19 mouse cellular contexts compared by ENCODE assay signal in the genomic region with DNA sequence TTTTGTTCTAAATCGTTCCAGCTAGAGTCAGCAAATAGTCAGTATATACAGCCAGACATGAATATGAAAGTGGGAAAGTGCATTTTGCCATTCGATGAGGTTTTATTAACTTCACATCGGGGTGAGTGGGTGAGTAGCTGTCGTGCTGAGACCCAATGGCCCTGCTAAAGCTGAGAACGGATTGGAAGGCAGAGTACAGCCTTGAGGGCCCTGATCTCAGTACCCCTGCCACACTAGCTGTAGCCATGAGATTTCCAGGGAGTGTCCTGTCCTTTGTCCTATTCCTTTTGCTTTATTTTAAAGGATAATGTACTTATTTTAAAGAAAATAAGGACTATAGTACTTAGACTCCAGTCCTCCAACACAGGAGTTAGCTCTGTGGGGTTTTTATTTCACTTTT.
A peak's percentile ranks its signal among the peaks of the same experiment; 100 is the strongest.
DNase-seq lines count a peak whose midpoint lies in the region; ATAC-seq and TF ChIP-seq lines count a peak whose summit lies in the region.
"Had no signal": no experiment of that assay in that cellular context is flagged by ENCODE, and none has a peak within 500 bp of the region (broad histone marks: within the 10 kb centered on the region; RNA-seq: fewer than 3 reads in every experiment).

No protein-coding gene starts in this region.

- no peaks in the 10 kb centered on the region for H3K36me3 ChIP-seq in forebrain, postnatal 0 days (ENCODE audit: insufficient read depth)
- H3K36me3 ChIP-seq in forebrain, embryonic 11.5 days (ENCODE audit: control insufficient read depth, insufficient read depth, low read length) = no peaks in the 10 kb centered on the region
- H3K36me3 ChIP-seq in hindbrain, embryonic 14.5 days (replicated peaks; ENCODE audit: control insufficient read depth, insufficient read depth) = no peaks in the 10 kb centered on the region
- H3K36me3 ChIP-seq in hindbrain, embryonic 10.5 days = no peaks in the 10 kb centered on the region
- no peaks in the 10 kb centered on the region for H3K36me3 ChIP-seq in lung, embryonic 16.5 days (ENCODE audit: control insufficient read depth, insufficient read depth, low read length)
- no peaks in the 10 kb centered on the region for H3K36me3 ChIP-seq in neural tube, embryonic 14.5 days (ENCODE audit: control insufficient read depth, insufficient read depth, low read length)
- H3K36me3 ChIP-seq in limb, embryonic 10.5 days = no peaks in the 10 kb centered on the region
- H3K36me3 ChIP-seq: liver, embryonic 15.5 days; midbrain, embryonic 15.5 days had no signal

- H3K4me3 ChIP-seq in forebrain, postnatal 0 days (ENCODE audit: low read depth, low read length) = no peak overlapping the region
- H3K4me3 ChIP-seq in forebrain, embryonic 11.5 days (ENCODE audit: low read depth, low read length) = no peak overlapping the region
- no peak overlapping the region for H3K4me3 ChIP-seq in hindbrain, embryonic 14.5 days (replicated peaks; ENCODE audit: low read length)
- H3K4me3 ChIP-seq in hindbrain, embryonic 10.5 days = no peak overlapping the region
- peak overlapping the region; percentile 16 for H3K4me3 ChIP-seq in lung, embryonic 16.5 days (ENCODE audit: low read length)
- H3K4me3 ChIP-seq in neural tube, embryonic 14.5 days (ENCODE audit: low read depth, low read length) = no peak overlapping the region
- H3K4me3 ChIP-seq in limb, embryonic 10.5 days = no peak overlapping the region
- H3K4me3 ChIP-seq: heart, adult 2 months; liver, embryonic 15.5 days; midbrain, embryonic 15.5 days had no signal

- no peak overlapping the region for H3K9ac ChIP-seq in forebrain, postnatal 0 days
- no peak overlapping the region for H3K9ac ChIP-seq in forebrain, embryonic 11.5 days (ENCODE audit: low read length)
- no peak overlapping the region for H3K9ac ChIP-seq in hindbrain, embryonic 14.5 days
- H3K9ac ChIP-seq in lung, embryonic 16.5 days (ENCODE audit: low read length) = peak overlapping the region; percentile 35
- H3K9ac ChIP-seq in neural tube, embryonic 14.5 days (replicated peaks; ENCODE audit: low read depth, low read length) = no peak overlapping the region
- H3K9ac ChIP-seq: liver, embryonic 15.5 days; midbrain, embryonic 15.5 days had no signal

- H3K27ac ChIP-seq in forebrain, postnatal 0 days (ENCODE audit: low read depth, low read length) = no peak overlapping the region
- no peak overlapping the region for H3K27ac ChIP-seq in forebrain, embryonic 11.5 days (ENCODE audit: low read depth, low read length)
- H3K27ac ChIP-seq in hindbrain, embryonic 14.5 days = peak overlapping the region; percentile 72
- H3K27ac ChIP-seq in hindbrain, embryonic 10.5 days = no peak overlapping the region
- H3K27ac ChIP-seq in lung, embryonic 16.5 days (ENCODE audit: low read length) = no peak overlapping the region
- H3K27ac ChIP-seq in neural tube, embryonic 14.5 days (ENCODE audit: low read depth, low read length) = peak overlapping the region; percentile 77; the same call in 1 of the 2 replicates
- H3K27ac ChIP-seq in limb, embryonic 10.5 days = no peak overlapping the region
- H3K27ac ChIP-seq: heart, adult 2 months; liver, embryonic 15.5 days; midbrain, embryonic 15.5 days had no signal

- no peak overlapping the region for H3K4me2 ChIP-seq in forebrain, postnatal 0 days (ENCODE audit: low read depth)
- H3K4me2 ChIP-seq in forebrain, embryonic 11.5 days (ENCODE audit: low read depth, low read length, severe bottlenecking) = no peak overlapping the region
- peak overlapping the region; percentile 27; the same call in 1 of the 2 replicates for H3K4me2 ChIP-seq in hindbrain, embryonic 14.5 days (replicated peaks)
- H3K4me2 ChIP-seq in lung, embryonic 16.5 days (ENCODE audit: low read depth, low read length) = peak overlapping the region; percentile 48
- H3K4me2 ChIP-seq in neural tube, embryonic 14.5 days (ENCODE audit: low read depth, low read length) = no peak overlapping the region
- H3K4me2 ChIP-seq: liver, embryonic 15.5 days; midbrain, embryonic 15.5 days had no signal

- 0 out of 2 replicates have a peak, but pooled peaks have one; percentile 8 for ATAC-seq in forebrain, postnatal 0 days
- no peak for ATAC-seq in forebrain, embryonic 11.5 days (replicated peaks; ENCODE audit: low FRiP score)
- peak; percentile 4; the same call in 1 of the 2 replicates for ATAC-seq in hindbrain, embryonic 14.5 days (ENCODE audit: low FRiP score)
- ATAC-seq in lung, embryonic 16.5 days (ENCODE audit: low read depth) = no peak
- ATAC-seq in neural tube, embryonic 14.5 days (ENCODE audit: low read depth) = peak; percentile 52; the same call in 1 of the 2 replicates
- ATAC-seq: inflammation-experienced regulatory T-cells, adult 6 months; midbrain, embryonic 15.5 days had no signal

- no peaks in the 10 kb centered on the region for H3K9me3 ChIP-seq in forebrain, postnatal 0 days (ENCODE audit: low read length)
- no peaks in the 10 kb centered on the region for H3K9me3 ChIP-seq in forebrain, embryonic 11.5 days (ENCODE audit: control insufficient read depth, low read length)
- H3K9me3 ChIP-seq in hindbrain, embryonic 14.5 days (ENCODE audit: control insufficient read depth, low read length) = no peaks in the 10 kb centered on the region
- H3K9me3 ChIP-seq in hindbrain, embryonic 10.5 days = no peaks in the 10 kb centered on the region
- no peaks in the 10 kb centered on the region for H3K9me3 ChIP-seq in lung, embryonic 16.5 days (ENCODE audit: control insufficient read depth, low read length)
- H3K9me3 ChIP-seq in neural tube, embryonic 14.5 days (ENCODE audit: control insufficient read depth, low read length) = no peaks in the 10 kb centered on the region
- no peaks in the 10 kb centered on the region for H3K9me3 ChIP-seq in limb, embryonic 10.5 days (replicated peaks)
- H3K9me3 ChIP-seq: liver, embryonic 15.5 days; midbrain, embryonic 15.5 days had no signal

- H3K4me1 ChIP-seq in forebrain, postnatal 0 days (ENCODE audit: insufficient read depth) = no peaks in the 10 kb centered on the region
- no peaks in the 10 kb centered on the region for H3K4me1 ChIP-seq in forebrain, embryonic 11.5 days (replicated peaks; ENCODE audit: control insufficient read depth, insufficient read depth, low read length)
- H3K4me1 ChIP-seq in hindbrain, embryonic 14.5 days (replicated peaks; ENCODE audit: control insufficient read depth, insufficient read depth, low read length) = no peaks in the 10 kb centered on the region; the same call in 1 of the 2 replicates
- H3K4me1 ChIP-seq in hindbrain, embryonic 10.5 days (replicated peaks) = no peaks in the 10 kb centered on the region
- H3K4me1 ChIP-seq in lung, embryonic 16.5 days (replicated peaks; ENCODE audit: control insufficient read depth, insufficient read depth, low read length) = 0 out of 2 replicates have a peak, but pooled peaks cover 2% of the 10 kb centered on the region
- H3K4me1 ChIP-seq in neural tube, embryonic 14.5 days (ENCODE audit: control insufficient read depth, insufficient read depth, low read length) = 0 out of 2 replicates have a peak, but pooled peaks cover 4% of the 10 kb centered on the region
- H3K4me1 ChIP-seq in limb, embryonic 10.5 days = peaks cover 7% of the 10 kb centered on the region; the same call in 1 of the 2 replicates
- H3K4me1 ChIP-seq: liver, embryonic 15.5 days; midbrain, embryonic 15.5 days had no signal

- no peak for DNase-seq in forebrain, postnatal 0 days
- no peak for DNase-seq in forebrain, embryonic 11.5 days (ENCODE audit: low spot score)
- DNase-seq in hindbrain, embryonic 14.5 days (ENCODE audit: low spot score) = no peak
- no peak for DNase-seq in hindbrain, embryonic 10.5 days (ENCODE audit: low spot score)
- DNase-seq in lung, postnatal 14 days = no peak
- DNase-seq in limb, embryonic 10.5 days (ENCODE audit: low spot score) = no peak
- DNase-seq: B cell, adult 2 months; cerebellum, adult 18-20 months; cerebellum, postnatal 36 days; gastrocnemius, postnatal 10 days; heart, adult 2 months; kidney, postnatal 14 days; right cerebral cortex, postnatal 14 days; thymus, postnatal 36 days had no signal

- WGBS in forebrain, postnatal 0 days = 63% methylated on average over 5 of the region's 5 CpGs
- WGBS in forebrain, embryonic 11.5 days = 88% methylated on average over 5 of the region's 5 CpGs
- 58% methylated on average over 5 of the region's 5 CpGs for WGBS in hindbrain, embryonic 14.5 days
- WGBS in hindbrain, embryonic 10.5 days = 80% methylated on average over 5 of the region's 5 CpGs
- WGBS in lung, embryonic 16.5 days = 46% methylated on average over 5 of the region's 5 CpGs
- WGBS in neural tube, embryonic 14.5 days = 53% methylated on average over 5 of the region's 5 CpGs
- 84% methylated on average over 5 of the region's 5 CpGs for WGBS in limb, embryonic 10.5 days

- TF ChIP-seq CTCF in forebrain, postnatal 0 days (IDR thresholded peaks at IDR 0.05; ENCODE audit: low read depth) = no peak

- H3K27me3 ChIP-seq in forebrain, postnatal 0 days (ENCODE audit: insufficient read depth, low read length) = no peaks in the 10 kb centered on the region
- no peaks in the 10 kb centered on the region for H3K27me3 ChIP-seq in forebrain, embryonic 11.5 days (ENCODE audit: control insufficient read depth, insufficient read depth, low read length)
- no peaks in the 10 kb centered on the region for H3K27me3 ChIP-seq in hindbrain, embryonic 14.5 days (ENCODE audit: control insufficient read depth, insufficient read depth, low read length)
- H3K27me3 ChIP-seq in hindbrain, embryonic 10.5 days (ENCODE audit: insufficient read depth, poor library complexity, severe bottlenecking) = no peaks in the 10 kb centered on the region
- no peaks in the 10 kb centered on the region for H3K27me3 ChIP-seq in lung, embryonic 16.5 days (ENCODE audit: control insufficient read depth, insufficient read depth, low read depth, low read length)
- no peaks in the 10 kb centered on the region; the same call in 1 of the 2 replicates for H3K27me3 ChIP-seq in neural tube, embryonic 14.5 days (ENCODE audit: control insufficient read depth, insufficient read depth, low read length)
- 0 out of 2 replicates have a peak, but pooled peaks cover 10% of the 10 kb centered on the region for H3K27me3 ChIP-seq in limb, embryonic 10.5 days (ENCODE audit: low read depth, poor library complexity, severe bottlenecking)
- H3K27me3 ChIP-seq: liver, embryonic 15.5 days; midbrain, embryonic 15.5 days had no signal

Comparison
In these comparisons a context has a peak if more than half of its experiments do, and no peak if none do; other contexts are left out.
1. ATAC-seq: peak in forebrain, postnatal 0 days (single experiment), hindbrain, embryonic 14.5 days (single experiment) and neural tube, embryonic 14.5 days (single experiment); none in forebrain, embryonic 11.5 days (single experiment) and lung, embryonic 16.5 days (single experiment).
2. H3K27ac ChIP-seq: peak in hindbrain, embryonic 14.5 days (single experiment) and neural tube, embryonic 14.5 days (single experiment); none in forebrain, postnatal 0 days (single experiment), forebrain, embryonic 11.5 days (single experiment), hindbrain, embryonic 10.5 days (single experiment), lung, embryonic 16.5 days (single experiment) and limb, embryonic 10.5 days (single experiment).
3. H3K4me2 ChIP-seq: peak in hindbrain, embryonic 14.5 days (single experiment) and lung, embryonic 16.5 days (single experiment); none in forebrain, postnatal 0 days (single experiment), forebrain, embryonic 11.5 days (single experiment) and neural tube, embryonic 14.5 days (single experiment).